Mouse (Mus musculus) MEL (cell line): ENCODE data around the gene Gtf2ird1. TPM values are rescaled to one million over a fixed set of nuclear protein-coding genes. Genes with fewer than 3 reads are reported as not detected.

Experiments
- DNase-seq: peaks from one replicate; pipeline ENCODE4 v3.0.0; 2011; ENCODE audit warnings: low read depth, low spot score
- H3K27ac ChIP-seq: 2 replicates; pipeline ENCODE4 v1.5.1; 2012; ENCODE audit warnings: low read depth, mild to moderate bottlenecking, control low read depth, low read length, moderate library complexity; ENCODE audit not compliant: control insufficient read depth
- H3K27me3 ChIP-seq, 2 experiments: fragments of 150-350 bp in 1 of 2; sonication (generic) in 1 of 2; 2 replicates each; pipeline ENCODE4 v1.6.1; 2012; ENCODE audit warnings: low read length in 2 of 2, mild to moderate bottlenecking in 2 of 2, improper control_type of control experiment in 1 of 2, moderate library complexity in 1 of 2; ENCODE audit not compliant: insufficient read depth in 2 of 2, control insufficient read depth in 1 of 2
- H3K36me3 ChIP-seq, 2 experiments: 2 replicates each; pipeline ENCODE4 v1.6.1; 2012 to 2014; ENCODE audit warnings: low read length in 2 of 2, improper control_type of control experiment in 1 of 2, inconsistent platforms in 1 of 2, mild to moderate bottlenecking in 1 of 2; ENCODE audit not compliant: insufficient read depth in 2 of 2, control insufficient read depth in 1 of 2
- H3K4me1 ChIP-seq, 2 experiments: fragments of 150-350 bp in 1 of 2; sonication (generic) in 1 of 2; 2 replicates each; pipeline ENCODE4 v1.6.1; 2012; ENCODE audit warnings: low read length in 2 of 2, improper control_type of control experiment in 1 of 2, mild to moderate bottlenecking in 1 of 2; ENCODE audit not compliant: insufficient read depth in 2 of 2, control insufficient read depth in 1 of 2
- H3K4me3 ChIP-seq, 2 experiments: fragments of 150-350 bp in 1 of 2; sonication (generic) in 1 of 2; 2 replicates each; pipeline ENCODE4 v1.5.1; 2012; ENCODE audit warnings: low read depth in 2 of 2, low read length in 2 of 2, mild to moderate bottlenecking in 2 of 2, moderate library complexity in 2 of 2, control low read depth in 1 of 2, improper control_type of control experiment in 1 of 2; ENCODE audit not compliant: control insufficient read depth in 1 of 2, insufficient read depth in 1 of 2
- H3K79me2 ChIP-seq: 2 replicates; pipeline ENCODE4 v1.6.1; 2012; ENCODE audit warnings: mild to moderate bottlenecking, low read length, moderate library complexity; ENCODE audit not compliant: control insufficient read depth, poor library complexity, insufficient read depth
- H3K9ac ChIP-seq: 2 replicates; pipeline ENCODE4 v1.6.1; 2012; ENCODE audit warnings: low read depth, mild to moderate bottlenecking, control low read depth, low read length, moderate library complexity; ENCODE audit not compliant: control insufficient read depth, poor library complexity, severe bottlenecking
- H3K9me3 ChIP-seq: fragments of 150-350 bp; sonication (generic); replicated peaks from 2 replicates; pipeline ENCODE4 v1.6.1; 2012; ENCODE audit warnings: mild to moderate bottlenecking, low read length, improper control_type of control experiment, moderate library complexity; ENCODE audit not compliant: insufficient read depth
- BHLHE40 ChIP-seq: IDR thresholded peaks from 2 replicates; pipeline ENCODE4 v1.6.1; 2012; ENCODE audit warnings: low read depth, mild to moderate bottlenecking, inconsistent platforms, low read length, improper control_type of control experiment, borderline replicate concordance
- CHD1 ChIP-seq: IDR thresholded peaks from 2 replicates; pipeline ENCODE4 v1.6.1; 2012; ENCODE audit warnings: low read depth, mild to moderate bottlenecking, inconsistent platforms, low read length, improper control_type of control experiment
- CHD2 ChIP-seq: IDR thresholded peaks from 2 replicates; pipeline ENCODE4 v1.6.1; 2011; ENCODE audit warnings: low read length, improper control_type of control experiment
- CTCF ChIP-seq, 3 experiments: IDR thresholded peaks in 2 of 3; conservative IDR thresholded peaks in 1 of 3; 2 replicates each; pipeline ENCODE4 v1.5.1; 2011 to 2012; ENCODE audit warnings: low read length in 3 of 3, low read depth in 2 of 3, mild to moderate bottlenecking in 2 of 3, improper control_type of control experiment in 1 of 3, inconsistent platforms in 1 of 3, mixed read lengths in 1 of 3, moderate library complexity in 1 of 3; ENCODE audit not compliant: control insufficient read depth in 1 of 3, insufficient read depth in 1 of 3, poor library complexity in 1 of 3, severe bottlenecking in 1 of 3
- E2F4 ChIP-seq: IDR thresholded peaks from 2 replicates; pipeline ENCODE4 v1.6.1; 2011; ENCODE audit warnings: low read depth, low read length, improper control_type of control experiment, borderline replicate concordance
- ELF1 ChIP-seq: IDR thresholded peaks from 2 replicates; pipeline ENCODE4 v1.6.1; 2014; ENCODE audit warnings: low read depth, mild to moderate bottlenecking, inconsistent platforms, low read length, improper control_type of control experiment, moderate library complexity
- EP300 ChIP-seq, 2 experiments: IDR thresholded peaks; 2 replicates each; pipeline ENCODE4 v1.6.1; 2011; ENCODE audit warnings: improper control_type of control experiment in 2 of 2, low read length in 2 of 2, low read depth in 1 of 2, mild to moderate bottlenecking in 1 of 2
- ETS1 ChIP-seq: IDR thresholded peaks from 2 replicates; pipeline ENCODE4 v1.6.1; 2012; ENCODE audit warnings: low read depth, mild to moderate bottlenecking, inconsistent platforms, low read length, improper control_type of control experiment, moderate library complexity
- GABPA ChIP-seq: IDR thresholded peaks from 2 replicates; pipeline ENCODE4 v1.6.1; 2012; ENCODE audit warnings: low read depth, mild to moderate bottlenecking, inconsistent platforms, low read length, improper control_type of control experiment, moderate library complexity
- GATA1 ChIP-seq: IDR thresholded peaks from 2 replicates; pipeline ENCODE4 v1.6.1; 2011; ENCODE audit warnings: low read depth, low read length, improper control_type of control experiment
- HCFC1 ChIP-seq: IDR thresholded peaks from 2 replicates; pipeline ENCODE4 v1.6.1; 2012; ENCODE audit warnings: low read depth, mild to moderate bottlenecking, inconsistent platforms, low read length, improper control_type of control experiment, moderate library complexity
- JUND ChIP-seq: IDR thresholded peaks from 2 replicates; pipeline ENCODE4 v1.6.1; 2011; ENCODE audit warnings: low read depth, mild to moderate bottlenecking, improper control_type of control experiment, low read length
- KAT2A ChIP-seq: conservative IDR thresholded peaks from 2 replicates; pipeline ENCODE4 v1.6.1; 2012; ENCODE audit warnings: low read depth, low read length, improper control_type of control experiment, inconsistent platforms
- MAFK ChIP-seq: IDR thresholded peaks from 2 replicates; pipeline ENCODE4 v1.6.1; 2011; ENCODE audit warnings: low read depth, mild to moderate bottlenecking, low read length, improper control_type of control experiment, borderline replicate concordance
- MAX ChIP-seq: IDR thresholded peaks from 2 replicates; pipeline ENCODE4 v1.6.1; 2011; ENCODE audit warnings: low read length, improper control_type of control experiment
- MAZ ChIP-seq: IDR thresholded peaks from 2 replicates; pipeline ENCODE4 v1.6.1; 2012; ENCODE audit warnings: low read depth, mild to moderate bottlenecking, inconsistent platforms, low read length, improper control_type of control experiment
- MEF2A ChIP-seq: IDR thresholded peaks from 2 replicates; pipeline ENCODE4 v1.6.1; 2014; ENCODE audit warnings: low read depth, mild to moderate bottlenecking, inconsistent platforms, low read length, improper control_type of control experiment; ENCODE audit not compliant: poor library complexity, insufficient replicate concordance, severe bottlenecking; ENCODE audit errors: extremely low read depth
- MYB ChIP-seq: IDR thresholded peaks from 2 replicates; pipeline ENCODE4 v1.6.1; 2011; ENCODE audit warnings: mild to moderate bottlenecking, low read depth, low read length, improper control_type of control experiment
- MYC ChIP-seq: IDR thresholded peaks from 2 replicates; pipeline ENCODE4 v1.6.1; 2011; ENCODE audit warnings: low read depth, mild to moderate bottlenecking, low read length, improper control_type of control experiment, moderate library complexity
- NELFE ChIP-seq: IDR thresholded peaks from 2 replicates; pipeline ENCODE4 v1.6.1; 2011; ENCODE audit warnings: low read depth, low read length, improper control_type of control experiment
- NRF1 ChIP-seq: IDR thresholded peaks from 2 replicates; pipeline ENCODE4 v1.6.1; 2014; ENCODE audit warnings: low read depth, mild to moderate bottlenecking, inconsistent platforms, low read length, improper control_type of control experiment, moderate library complexity; ENCODE audit not compliant: poor library complexity, insufficient read depth, severe bottlenecking
- POLR2A ChIP-seq, 2 experiments: IDR thresholded peaks; 2 replicates each; pipeline ENCODE4 v1.6.1; 2011 to 2012; ENCODE audit warnings: low read length in 2 of 2, mild to moderate bottlenecking in 2 of 2, control low read depth in 1 of 2, improper control_type of control experiment in 1 of 2, low read depth in 1 of 2, moderate library complexity in 1 of 2; ENCODE audit not compliant: control insufficient read depth in 1 of 2, insufficient read depth in 1 of 2, poor library complexity in 1 of 2
- POLR2AphosphoS2 ChIP-seq: IDR thresholded peaks from 2 replicates; pipeline ENCODE4 v1.6.1; 2011; ENCODE audit warnings: low read length, improper control_type of control experiment
- POLR2AphosphoS5 ChIP-seq: IDR thresholded peaks from 2 replicates; pipeline ENCODE4 v1.6.1; 2012; ENCODE audit warnings: low read depth, borderline replicate concordance, mild to moderate bottlenecking, inconsistent platforms, low read length, moderate library complexity, mixed read lengths
- RAD21 ChIP-seq: IDR thresholded peaks from 2 replicates; pipeline ENCODE4 v1.6.1; 2011; ENCODE audit warnings: mild to moderate bottlenecking, low read depth, low read length, improper control_type of control experiment
- RCOR1 ChIP-seq: IDR thresholded peaks from 2 replicates; pipeline ENCODE4 v1.6.1; 2012; ENCODE audit warnings: low read depth, mild to moderate bottlenecking, inconsistent platforms, low read length, improper control_type of control experiment
- SIN3A ChIP-seq: IDR thresholded peaks from 2 replicates; pipeline ENCODE4 v1.6.1; 2012; ENCODE audit warnings: low read length, improper control_type of control experiment, inconsistent platforms
- SMC3 ChIP-seq: IDR thresholded peaks from 2 replicates; pipeline ENCODE4 v1.6.1; 2011; ENCODE audit warnings: low read depth, low read length, improper control_type of control experiment
- TAL1 ChIP-seq: IDR thresholded peaks from 2 replicates; pipeline ENCODE4 v1.6.1; 2012; ENCODE audit warnings: mild to moderate bottlenecking, inconsistent platforms, low read length, moderate library complexity, mixed read lengths
- TBP ChIP-seq: IDR thresholded peaks from 2 replicates; pipeline ENCODE4 v1.8.0; 2011; ENCODE audit warnings: low read depth, low read length, improper control_type of control experiment
- TCF12 ChIP-seq: IDR thresholded peaks from 2 replicates; pipeline ENCODE4 v1.6.1; 2014; ENCODE audit warnings: low read depth, mild to moderate bottlenecking, inconsistent platforms, low read length, improper control_type of control experiment, moderate library complexity
- UBTF ChIP-seq: IDR thresholded peaks from 2 replicates; pipeline ENCODE4 v1.6.1; 2012; ENCODE audit warnings: low read depth, mild to moderate bottlenecking, inconsistent platforms, low read length, improper control_type of control experiment, moderate library complexity, borderline replicate concordance; ENCODE audit not compliant: insufficient read depth
- USF1 ChIP-seq: IDR thresholded peaks from 2 replicates; pipeline ENCODE4 v1.6.1; 2014; ENCODE audit warnings: low read depth, mild to moderate bottlenecking, inconsistent platforms, low read length, improper control_type of control experiment, moderate library complexity
- ZC3H11A ChIP-seq: IDR thresholded peaks from 2 replicates; pipeline ENCODE4 v1.6.1; 2012; ENCODE audit warnings: low read depth, mild to moderate bottlenecking, inconsistent platforms, low read length, improper control_type of control experiment
- ZKSCAN1 ChIP-seq: IDR thresholded peaks from 2 replicates; pipeline ENCODE4 v1.6.1; 2012; ENCODE audit warnings: low read depth, mild to moderate bottlenecking, inconsistent platforms, low read length, improper control_type of control experiment, moderate library complexity
- ZMIZ1 ChIP-seq: IDR thresholded peaks from 2 replicates; pipeline ENCODE4 v1.6.1; 2012; ENCODE audit warnings: low read depth, mild to moderate bottlenecking, inconsistent platforms, low read length, improper control_type of control experiment, moderate library complexity
- ZNF384 ChIP-seq: IDR thresholded peaks from 2 replicates; pipeline ENCODE4 v1.6.1; 2012; ENCODE audit warnings: low read depth, mild to moderate bottlenecking, inconsistent platforms, low read length, improper control_type of control experiment
- polyA plus RNA-seq, 2 experiments: library from polyadenylated mRNA; stranded (reverse) in 1 of 2; unstranded in 1 of 2; fragments of >175 nt in 1 of 2; fragments of >200 nt in 1 of 2; gene quantifications; 2 replicates each; pipeline versions ENCODE4 v1.2.1 to v1.2.4; 2012; ENCODE audit warnings: low replicate concordance in 2 of 2, low read depth in 1 of 2; ENCODE audit not compliant: insufficient read length in 2 of 2, insufficient read depth in 1 of 2, missing spikeins in 1 of 2
- total RNA-seq: library from RNA; depleted of rRNA; stranded (reverse); fragments of 300-350 nt; gene quantifications from 2 replicates; pipeline ENCODE4 v1.2.3, GENCODE M21; 2012; rRNA removed

Gtf2ird1 gene
- total RNA-seq (15.2 and 17.5 TPM in 2 replicates), polyA plus RNA-seq (10 to 100 TPM in 1 of 2 experiments, not detected in 1; 54.7 TPM)

DNA sequence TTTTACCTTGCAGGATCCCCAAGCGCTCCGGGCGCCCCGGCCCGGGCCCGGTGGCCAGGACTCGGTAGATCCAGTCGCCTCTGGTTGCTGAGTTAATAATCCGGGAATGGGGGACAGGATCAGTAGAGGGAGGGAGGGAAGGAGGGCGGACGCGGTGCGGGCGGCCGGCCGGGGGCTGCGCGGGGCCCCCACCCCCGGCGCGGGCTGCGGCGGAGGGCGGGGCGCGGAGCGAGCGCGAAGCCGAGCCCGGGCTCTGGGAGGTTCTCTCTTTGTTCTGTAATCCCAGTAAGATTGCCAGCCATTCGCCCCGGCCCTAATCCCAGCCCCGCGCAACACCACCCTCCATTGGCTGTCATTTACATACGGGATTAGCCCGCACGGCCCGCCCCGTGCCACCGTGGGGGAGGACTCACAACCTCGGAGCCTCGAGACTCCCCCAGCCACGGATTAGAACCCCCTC, at the start of gene Gtf2ird1:
Gene Gtf2ird1 (minus strand): TSS at position 214 of the 460 bp plus-strand sequence.
- peak; percentile 89 for DNase-seq
- H3K4me3 ChIP-seq, result peak within 1 kb of the TSS; percentile 89 to 93
- no peaks in the 10 kb centered on the region for H3K9me3 ChIP-seq
- H3K9ac ChIP-seq, result peak within 1 kb of the TSS; percentile 92
- 0 out of 2 replicates have a peak within 1 kb of the TSS, but pooled peaks have one; percentile 14 for H3K27ac ChIP-seq
- H3K36me3 ChIP-seq, result peaks cover 0 to 6% of the 10 kb centered on the region in 2 experiments; a peak in 2 of 4 replicates
- H3K27me3 ChIP-seq, result no peaks in the 10 kb centered on the region
- peaks cover 17% of the 10 kb centered on the region for H3K79me2 ChIP-seq
- H3K4me1 ChIP-seq, result peaks cover 0 to 26% of the 10 kb centered on the region in 2 experiments; a peak in 2 of 4 replicates
- TF ChIP-seq RAD21 (no peak), MEF2A (no peak), GATA1 (no peak), EP300 (IDR thresholded peaks at IDR 0.05; ENCODE audit: low read depth in 1 of 2, low read length in 2 of 2) (0 out of 4 replicates have a peak, but pooled peaks of 1 of the 2 experiments have one; percentile 17), CTCF (IDR thresholded peaks at IDR 0.05 in 2 of 3, conservative IDR thresholded peaks at IDR 0.05 in 1 of 3; ENCODE audit: control insufficient read depth in 1 of 3, insufficient read depth in 1 of 3, low read depth in 2 of 3, low read length in 3 of 3, poor library complexity in 1 of 3, severe bottlenecking in 1 of 3) (no peak), ZC3H11A (no peak), JUND (no peak), SIN3A (peak; percentile 5; the same call in 1 of the 2 replicates), NRF1 (0 out of 2 replicates have a peak, but pooled peaks have one; percentile 25), MAX (no peak), ETS1 (no peak), TBP (no peak), ZNF384 (no peak), MYB (no peak), NELFE (peak; percentile 41), USF1 (no peak), E2F4 (no peak), MYC (no peak), ZMIZ1 (no peak), MAZ (peak; percentile 57; the same call in 1 of the 2 replicates), KAT2A (no peak), SMC3 (no peak), CHD1 (no peak), ZKSCAN1 (no peak), HCFC1 (peak; percentile 62), POLR2AphosphoS2 (no peak), UBTF (no peak), POLR2A (IDR thresholded peaks at IDR 0.05; ENCODE audit: control insufficient read depth in 1 of 2, insufficient read depth in 1 of 2, low read depth in 1 of 2, low read length in 2 of 2, poor library complexity in 1 of 2) (peak; percentile 40 to 45; a peak in 1 of 4 replicates), MAFK (no peak), RCOR1 (no peak), TAL1 (no peak), BHLHE40 (no peak), CHD2 (no peak), TCF12 (0 out of 2 replicates have a peak, but pooled peaks have one; percentile 5), ELF1 (no peak), POLR2AphosphoS5 (no peak), GABPA (no peak)
